Mouse (Mus musculus) naive thymus-derived CD4-positive, alpha-beta T cell, adult 2 months (primary cell): ENCODE results near the gene Grin2d.

Source experiments
- DNase-seq: peaks from one replicate; pipeline ENCODE4 v3.0.0-alpha.2; 2011; ENCODE audit warnings: low read depth

The Grin2d gene

DNA sequence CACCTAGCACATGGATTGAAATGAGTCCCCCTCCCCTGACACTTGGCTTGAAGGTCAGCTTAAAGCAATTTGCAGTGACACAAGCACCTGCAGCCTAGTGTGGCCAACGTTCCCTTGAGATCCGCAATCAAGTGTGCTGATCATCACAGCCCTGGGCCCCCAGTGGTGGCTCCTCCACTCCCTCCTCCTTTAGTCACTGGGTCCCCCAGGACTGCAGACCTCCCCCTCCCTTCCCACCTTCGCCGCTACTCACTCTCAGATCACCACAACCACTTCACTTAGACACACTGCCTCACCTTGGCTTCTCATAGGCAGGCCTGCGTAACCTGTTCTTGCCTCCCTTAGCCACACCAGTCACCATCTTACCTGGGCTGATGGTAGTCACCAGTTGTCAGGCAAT is 72.2 kb downstream of the Grin2d start:
- DNase-seq: no peak

DNA sequence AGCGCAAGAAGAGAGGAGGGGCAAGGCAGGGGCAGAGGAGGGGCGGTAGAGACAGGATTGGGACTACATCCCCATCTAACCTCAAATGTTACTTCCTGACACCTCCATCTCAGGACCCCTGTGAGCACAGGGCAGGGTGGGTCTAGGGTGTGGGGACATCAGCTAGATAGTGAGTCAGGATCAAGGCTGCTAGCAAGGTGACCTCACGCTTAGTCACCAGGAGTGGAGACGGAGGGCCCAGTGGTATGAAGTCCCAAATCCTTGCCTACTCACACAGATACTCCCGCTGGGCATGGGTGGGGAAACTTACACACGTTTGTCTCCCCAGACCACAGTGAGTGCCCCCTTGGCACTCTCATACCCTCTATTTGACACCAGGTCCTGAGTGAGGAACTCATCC is 75.6 kb downstream of the Grin2d start:
- no peak for DNase-seq

DNA sequence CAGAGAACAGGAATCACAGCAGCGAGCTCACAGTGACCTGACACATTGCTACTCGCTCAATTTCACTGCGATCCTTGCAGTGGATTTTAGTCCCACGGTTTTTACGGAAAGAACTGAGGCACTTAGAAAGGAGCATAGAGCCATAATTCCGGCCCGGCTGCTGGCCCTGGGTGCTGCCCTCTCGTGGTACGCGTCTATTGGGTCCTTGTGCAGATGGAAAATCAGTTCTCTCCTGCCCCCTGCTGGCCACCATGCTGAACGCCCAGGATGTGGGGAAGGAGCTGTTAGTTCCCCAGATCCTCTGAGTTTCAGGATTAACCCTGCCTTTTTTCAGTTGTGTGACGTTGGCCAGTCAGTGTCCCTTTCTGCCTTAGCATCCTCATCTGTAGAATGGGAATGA is 76.8 kb downstream of the Grin2d start:
- DNase-seq: peak; percentile 96

DNA sequence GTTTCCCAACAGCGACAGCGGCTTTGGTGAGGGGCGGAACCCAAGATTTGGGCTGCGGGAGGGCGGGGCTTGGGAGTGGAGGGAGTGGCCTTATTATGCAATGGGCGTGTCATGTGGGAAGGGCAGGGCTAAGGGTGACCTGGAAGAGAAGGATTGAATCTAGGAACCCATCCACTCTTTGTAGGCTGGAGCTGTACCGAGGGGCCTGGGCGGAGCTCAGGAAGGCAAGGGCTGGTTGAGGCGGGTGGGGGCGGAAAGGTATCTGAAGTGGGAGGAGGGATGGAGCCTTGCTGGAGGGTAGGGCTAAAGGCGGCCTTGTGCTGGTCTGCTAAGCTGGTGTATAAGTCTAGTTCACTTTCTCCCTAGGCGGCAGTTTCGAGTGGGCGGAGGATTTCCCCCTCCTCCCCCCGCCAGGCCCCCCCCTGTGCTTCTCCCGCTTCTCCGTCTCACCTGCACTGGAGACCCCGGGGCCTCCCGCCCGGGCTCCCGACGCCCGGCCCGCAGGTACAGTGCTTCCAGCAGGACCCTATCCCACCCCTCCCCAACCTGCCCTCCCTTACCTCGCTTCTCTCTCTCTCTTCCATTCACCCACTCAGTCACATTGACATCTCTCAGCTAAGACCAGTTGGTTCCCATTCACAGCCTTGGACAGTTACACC is 77.5 kb downstream of the Grin2d start:
- peak; percentile 81 for DNase-seq

DNA sequence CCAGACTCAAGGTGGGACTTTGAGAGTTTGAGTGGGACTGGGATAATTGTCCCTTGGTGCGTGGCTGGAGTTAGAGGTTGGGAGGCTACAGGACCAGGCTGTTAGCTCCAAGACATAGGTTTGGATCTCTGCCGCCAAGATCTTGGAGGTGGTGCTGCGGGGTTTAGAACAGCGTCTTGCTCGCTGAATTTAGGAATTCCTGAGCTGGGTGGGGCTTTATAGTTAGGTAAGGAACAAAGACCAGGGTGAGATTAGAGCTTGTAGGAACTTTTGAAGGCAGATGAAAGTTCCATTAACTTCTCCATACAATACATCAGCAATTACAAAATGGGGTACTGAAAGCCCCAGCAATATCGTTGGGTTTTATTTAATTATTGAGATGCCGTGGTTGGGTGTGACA is 78.2 kb downstream of the Grin2d start:
- peak; percentile 20 for DNase-seq

DNA sequence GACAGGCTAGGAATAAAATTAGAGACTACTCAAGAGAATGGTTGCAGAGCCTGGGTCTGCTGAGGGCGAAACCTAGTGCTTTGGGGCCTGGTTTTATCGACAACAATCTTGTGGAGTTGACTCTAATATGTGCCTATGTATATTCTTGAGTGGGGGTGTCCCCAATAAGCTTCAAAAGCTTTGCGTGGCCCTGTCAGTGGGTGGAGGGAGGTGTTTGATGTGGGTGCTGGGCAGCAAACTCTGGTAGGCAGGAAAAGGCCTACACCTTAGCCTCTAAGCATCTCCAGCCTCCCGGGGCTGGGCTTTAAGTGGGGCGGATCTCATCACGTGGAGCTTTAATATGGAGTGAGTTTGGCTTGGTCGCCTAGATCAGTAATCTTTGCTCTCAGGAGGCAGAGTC is 79.2 kb downstream of the Grin2d start:
- peak; percentile 70 for DNase-seq

DNA sequence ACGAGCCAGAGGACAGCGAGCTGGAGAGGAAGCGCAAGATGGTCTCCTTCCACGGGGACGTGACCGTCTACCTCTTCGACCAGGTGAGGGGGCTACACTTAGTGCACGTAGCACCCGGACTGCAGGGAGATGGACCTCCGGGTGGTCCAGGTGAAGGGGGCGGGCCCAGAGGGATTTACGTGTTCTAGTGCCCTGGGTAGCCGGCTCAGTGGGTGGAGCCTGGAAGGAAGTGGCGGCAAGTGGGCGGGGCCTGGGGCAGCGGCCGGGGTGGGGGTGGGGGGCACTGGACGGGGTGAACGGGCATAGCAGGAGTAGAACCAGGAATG is 79.7 kb downstream of the Grin2d start:
- DNase-seq: peak; percentile 67

DNA sequence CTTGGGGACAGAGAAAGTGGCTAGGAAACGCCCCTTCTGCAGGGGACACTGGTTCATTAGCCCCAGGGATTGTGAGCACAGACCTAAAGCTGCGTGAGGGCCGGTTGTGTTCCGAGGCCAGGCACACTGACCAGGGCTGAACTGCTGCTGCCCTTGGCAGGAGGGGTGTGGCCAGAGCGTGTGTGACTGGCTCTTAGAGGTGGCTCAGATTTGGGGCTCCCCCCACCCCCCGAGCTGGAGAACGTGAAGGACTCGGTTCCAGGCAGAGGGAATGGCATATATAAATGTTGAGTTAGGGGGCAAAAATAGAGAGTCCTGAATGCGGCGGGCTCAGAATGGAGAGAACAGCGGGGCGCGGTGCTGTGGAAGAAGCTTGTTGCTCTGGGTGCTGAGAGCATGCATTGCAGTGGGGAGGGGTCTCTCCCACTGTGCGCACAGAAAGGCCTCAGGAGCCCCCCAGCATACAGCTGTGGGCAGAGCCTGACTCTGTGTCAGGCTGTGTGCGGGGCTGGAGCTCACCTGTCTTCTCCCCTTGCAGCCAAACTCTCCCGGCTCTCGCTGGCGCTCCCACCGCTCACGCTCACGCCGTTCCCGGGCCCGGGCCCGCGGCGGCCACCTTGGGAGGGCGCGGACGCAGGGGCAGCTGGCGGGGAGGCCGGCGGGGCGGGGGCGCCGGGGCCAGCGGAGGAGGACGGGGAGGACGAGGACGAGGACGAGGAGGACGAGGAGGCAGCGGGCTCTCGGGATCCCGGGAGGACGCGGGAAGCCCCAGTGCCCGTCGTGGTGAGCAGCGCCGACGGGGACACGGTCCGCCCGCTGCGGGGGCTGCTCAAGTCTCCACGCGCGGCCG is 80.3 kb downstream of the Grin2d start:
- DNase-seq: peak; percentile 37

DNA sequence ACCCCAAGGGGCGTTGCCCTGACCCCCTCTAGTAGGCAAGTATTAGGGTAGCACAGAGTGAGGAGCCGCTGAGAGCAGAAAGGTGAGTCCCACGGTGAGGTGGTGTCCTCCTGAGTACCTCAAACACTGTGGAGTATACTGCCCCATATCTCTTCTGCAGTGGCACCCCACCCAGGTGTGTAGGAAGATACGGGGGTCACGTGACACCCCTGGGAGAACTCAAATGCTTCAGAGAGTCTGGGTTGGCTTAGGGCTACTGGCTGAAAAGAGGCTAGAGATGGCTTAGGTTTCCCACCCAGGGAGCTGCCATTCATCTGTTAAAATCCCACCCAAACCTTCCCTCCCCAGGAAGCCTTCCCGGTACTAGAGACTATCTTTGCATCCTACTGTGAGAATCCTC is 81.2 kb downstream of the Grin2d start:
- DNase-seq: no peak

DNA sequence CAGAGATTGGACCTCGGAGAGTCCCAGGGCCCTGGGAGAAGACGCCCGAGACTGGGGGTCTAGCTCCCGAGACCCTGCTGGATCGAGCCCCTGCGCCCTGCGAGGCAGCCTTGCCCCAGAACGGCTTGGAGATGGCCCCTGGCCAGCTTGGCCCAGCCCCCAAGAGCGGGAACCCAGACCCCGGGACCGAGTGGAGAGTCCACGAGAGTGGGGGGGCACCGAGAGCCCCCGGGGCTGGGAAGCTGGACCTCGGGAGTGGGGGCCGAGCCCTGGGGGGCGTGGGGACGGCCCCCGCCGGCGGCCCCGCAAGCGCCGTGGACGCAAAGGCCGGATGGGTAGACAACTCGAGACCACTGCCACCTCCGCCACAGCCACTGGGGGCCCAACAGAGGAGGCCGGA is 83.2 kb downstream of the Grin2d start:
- no peak for DNase-seq

DNA sequence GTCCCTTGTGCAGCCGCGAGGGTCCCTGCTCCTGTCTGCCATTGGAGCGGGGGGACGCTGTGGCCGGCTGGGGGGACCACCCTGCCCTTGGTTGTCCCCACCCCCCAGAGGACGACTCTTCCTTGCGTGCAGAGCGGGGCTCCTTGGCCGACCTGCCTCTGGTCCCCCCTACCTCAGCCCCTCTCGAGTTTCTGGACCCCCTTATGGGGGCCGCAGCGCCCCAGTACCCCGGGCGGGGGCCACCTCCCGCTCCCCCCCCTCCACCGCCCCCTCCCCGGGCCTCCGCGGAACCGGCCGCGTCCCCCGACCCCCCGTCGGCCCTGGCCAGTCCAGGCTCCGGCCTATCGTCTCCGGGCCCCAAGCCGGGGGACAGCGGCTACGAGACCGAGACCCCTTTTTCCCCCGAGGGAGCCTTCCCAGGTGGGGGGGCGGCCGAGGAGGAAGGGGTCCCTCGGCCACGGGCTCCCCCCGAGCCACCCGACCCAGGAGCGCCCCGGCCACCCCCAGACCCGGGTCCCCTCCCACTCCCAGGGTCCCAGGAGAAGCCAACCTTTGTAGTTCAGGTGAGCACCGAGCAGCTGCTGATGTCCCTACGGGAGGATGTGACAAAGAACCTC is 84.1 kb downstream of the Grin2d start:
- DNase-seq: no peak

DNA sequence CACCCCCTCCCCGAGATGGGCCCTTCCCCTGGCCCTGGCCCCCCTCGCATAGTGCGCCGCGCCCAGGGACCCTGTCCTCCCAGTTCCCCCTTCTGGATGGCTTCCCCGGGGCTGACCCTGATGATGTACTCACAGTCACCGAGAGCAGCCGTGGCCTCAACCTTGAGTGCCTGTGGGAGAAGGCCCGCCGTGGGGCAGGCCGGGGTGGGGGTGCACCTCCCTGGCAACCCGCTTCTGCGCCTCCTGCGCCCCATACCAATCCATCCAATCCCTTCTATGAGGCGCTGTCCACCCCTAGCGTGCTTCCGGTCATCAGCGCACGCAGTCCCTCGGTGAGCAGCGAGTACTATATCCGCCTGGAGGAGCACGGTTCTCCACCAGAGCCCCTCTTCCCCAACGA is 84.9 kb downstream of the Grin2d start:
- no peak for DNase-seq

DNA sequence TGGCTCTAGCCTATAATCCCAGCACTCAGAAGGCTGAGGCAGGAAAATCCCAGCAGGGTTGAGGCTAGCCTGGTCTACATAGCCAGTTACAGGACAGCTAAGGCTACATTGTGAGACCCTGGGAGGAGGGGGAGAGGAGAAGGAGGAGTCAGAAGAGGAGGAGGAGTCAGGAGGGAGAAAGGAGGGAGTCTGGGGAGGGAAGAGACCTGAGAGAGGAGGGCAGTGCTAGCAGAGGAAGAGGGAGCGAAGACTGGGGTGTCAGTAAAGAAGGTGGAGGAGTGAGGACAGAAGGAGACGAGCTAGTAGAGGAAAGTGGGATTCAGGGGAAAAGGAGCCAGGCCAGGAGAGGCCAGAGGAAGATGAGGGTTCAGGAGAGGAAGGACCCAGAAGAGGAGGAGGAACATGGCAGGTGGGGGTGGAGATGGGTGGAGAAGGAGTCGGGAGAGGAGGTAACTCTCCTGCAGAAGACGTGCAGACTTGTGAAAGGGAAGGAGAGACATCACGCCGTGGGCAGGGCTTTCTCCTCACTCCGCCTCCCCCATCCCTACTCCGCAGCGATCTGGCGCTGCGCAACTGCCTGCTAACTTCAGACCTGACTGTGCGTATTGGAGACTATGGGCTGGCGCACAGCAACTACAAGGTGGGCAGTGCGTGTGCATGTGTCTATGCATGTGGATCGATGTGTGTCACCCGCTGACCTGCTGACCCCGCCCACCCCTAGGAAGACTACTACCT is 86.3 kb downstream of the Grin2d start:
- DNase-seq: no peak

DNA sequence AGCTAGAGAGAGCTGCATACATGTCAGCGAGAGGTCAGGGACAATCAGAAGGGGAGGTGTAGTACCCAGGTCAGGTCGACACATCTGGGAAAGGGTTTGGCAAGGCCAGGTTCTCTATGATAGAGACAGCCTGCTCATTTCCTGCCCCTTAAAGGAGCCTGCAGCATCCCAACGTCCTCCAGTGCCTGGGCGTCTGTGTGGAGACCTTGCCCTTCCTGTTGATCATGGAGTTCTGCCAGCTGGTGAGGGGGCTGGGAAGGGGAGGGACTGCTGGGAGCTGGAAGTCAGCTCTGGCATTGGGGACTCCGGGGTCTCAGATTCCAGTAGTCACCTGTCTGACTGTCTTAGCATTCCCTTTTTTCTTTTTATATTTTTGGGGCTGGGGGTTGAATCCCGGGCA is 87.5 kb downstream of the Grin2d start:
- DNase-seq: no peak

DNA sequence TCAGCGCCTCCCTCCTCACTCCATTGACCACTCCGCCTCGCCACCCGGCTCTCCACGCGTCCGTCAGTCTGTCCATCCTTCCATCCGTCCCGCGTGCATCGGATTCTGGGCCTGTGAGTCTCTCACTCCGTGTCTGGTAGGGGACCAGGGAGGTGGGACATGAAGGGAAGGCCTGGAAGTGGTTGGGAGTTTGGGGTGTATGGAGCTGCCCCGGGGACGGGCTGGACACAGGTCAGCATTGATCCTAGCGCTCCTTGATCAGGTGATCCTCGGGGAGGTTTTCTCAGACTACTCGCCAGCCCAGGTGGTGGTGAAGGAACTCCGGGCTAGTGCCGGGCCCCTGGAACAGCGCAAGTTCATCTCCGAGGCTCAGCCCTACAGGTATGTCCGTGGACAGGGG is 90.5 kb downstream of the Grin2d start:
- DNase-seq: no peak

DNA sequence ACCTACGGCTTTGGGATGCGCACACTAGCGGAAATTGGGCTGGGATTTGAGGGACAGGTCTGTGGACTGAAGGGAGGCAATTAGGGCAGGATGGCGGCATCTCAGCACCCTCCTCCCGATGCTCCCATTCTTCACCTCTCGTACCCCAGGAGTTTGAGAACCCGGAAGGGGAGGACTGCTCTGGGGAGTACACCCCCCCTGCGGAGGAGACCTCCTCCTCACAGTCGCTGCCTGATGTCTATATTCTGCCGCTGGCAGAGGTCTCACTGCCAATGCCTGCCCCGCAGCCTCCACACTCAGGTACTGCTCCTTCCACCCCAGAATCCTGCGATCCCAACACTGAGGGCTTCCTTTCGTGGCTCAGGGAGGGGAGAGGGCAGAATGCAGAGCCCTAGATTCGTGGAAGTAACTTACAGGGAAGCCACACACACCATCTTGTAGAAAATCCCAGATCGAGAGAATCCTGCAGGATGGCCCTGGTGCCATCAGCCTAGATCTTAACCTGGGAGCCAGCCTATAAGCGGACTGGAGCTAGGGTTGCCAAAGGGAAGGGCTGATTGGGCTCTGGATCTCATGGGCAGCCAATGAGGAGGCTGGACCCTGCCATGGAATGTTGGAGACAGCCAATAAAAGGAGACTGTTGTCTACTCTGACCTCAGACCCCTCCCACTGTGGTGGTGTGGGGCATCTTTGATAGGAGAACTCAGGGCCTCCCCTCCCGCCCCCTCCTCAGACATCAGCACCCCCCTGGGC is 91.3 kb downstream of the Grin2d start:
- no peak for DNase-seq

DNA sequence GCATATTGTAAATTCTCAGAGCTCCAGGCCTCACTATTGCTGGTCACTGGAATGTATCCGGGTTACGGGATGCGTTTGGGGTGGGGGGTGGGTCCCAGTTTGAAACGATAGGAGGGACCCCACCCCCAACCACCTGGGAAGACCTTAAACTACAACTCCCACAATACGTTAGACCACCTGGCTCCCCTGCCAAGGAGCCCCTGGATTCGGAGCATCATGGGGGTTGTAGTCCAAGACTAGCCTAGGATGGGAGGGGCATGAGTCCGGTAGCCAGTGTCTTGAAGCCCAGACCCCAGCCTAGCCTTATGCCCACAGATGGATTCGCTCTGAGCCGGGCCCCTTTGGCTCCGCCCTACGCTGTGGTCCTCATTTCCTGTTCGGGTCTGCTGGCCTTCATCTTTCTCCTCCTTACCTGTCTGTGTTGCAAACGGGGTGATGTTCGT is 92.0 kb downstream of the Grin2d start:
- peak; percentile 37 for DNase-seq

DNA sequence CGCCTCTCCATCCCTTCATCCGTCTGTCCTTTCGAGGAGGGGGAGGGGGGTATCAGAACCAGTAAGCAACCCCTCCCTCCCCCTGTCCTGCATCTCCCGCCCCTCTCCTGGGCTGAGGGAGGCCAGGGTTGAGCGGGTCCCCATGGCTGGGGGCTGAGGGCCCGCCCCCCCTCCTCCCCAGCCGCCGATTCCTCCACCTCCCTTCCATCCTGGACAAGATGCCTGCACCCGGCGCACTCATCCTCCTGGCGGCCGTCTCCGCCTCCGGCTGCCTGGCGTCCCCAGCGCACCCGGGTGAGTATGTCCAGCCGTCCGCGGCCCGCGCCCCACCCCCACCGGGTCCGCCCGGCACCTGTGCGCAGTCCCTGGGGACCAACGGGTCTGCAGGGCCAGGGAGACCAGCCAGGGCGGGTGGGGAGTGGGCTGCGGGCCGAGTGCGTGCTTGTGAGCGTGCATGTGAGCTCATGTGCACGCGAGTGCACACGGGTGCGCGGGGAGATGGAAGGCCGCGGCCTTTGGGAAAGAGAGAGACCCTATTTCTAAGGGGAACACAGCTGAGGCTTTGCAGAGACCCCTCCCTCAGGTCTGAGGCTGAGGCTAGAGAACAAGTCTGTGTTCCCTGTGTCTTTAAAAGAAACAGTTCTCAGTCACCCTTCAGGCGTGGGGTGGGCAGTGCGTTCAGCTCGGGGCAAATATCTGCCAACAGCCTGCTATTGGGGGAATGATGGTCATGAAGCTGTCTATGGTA is 92.6 kb downstream of the Grin2d start:
- DNase-seq: peak; percentile 28

DNA sequence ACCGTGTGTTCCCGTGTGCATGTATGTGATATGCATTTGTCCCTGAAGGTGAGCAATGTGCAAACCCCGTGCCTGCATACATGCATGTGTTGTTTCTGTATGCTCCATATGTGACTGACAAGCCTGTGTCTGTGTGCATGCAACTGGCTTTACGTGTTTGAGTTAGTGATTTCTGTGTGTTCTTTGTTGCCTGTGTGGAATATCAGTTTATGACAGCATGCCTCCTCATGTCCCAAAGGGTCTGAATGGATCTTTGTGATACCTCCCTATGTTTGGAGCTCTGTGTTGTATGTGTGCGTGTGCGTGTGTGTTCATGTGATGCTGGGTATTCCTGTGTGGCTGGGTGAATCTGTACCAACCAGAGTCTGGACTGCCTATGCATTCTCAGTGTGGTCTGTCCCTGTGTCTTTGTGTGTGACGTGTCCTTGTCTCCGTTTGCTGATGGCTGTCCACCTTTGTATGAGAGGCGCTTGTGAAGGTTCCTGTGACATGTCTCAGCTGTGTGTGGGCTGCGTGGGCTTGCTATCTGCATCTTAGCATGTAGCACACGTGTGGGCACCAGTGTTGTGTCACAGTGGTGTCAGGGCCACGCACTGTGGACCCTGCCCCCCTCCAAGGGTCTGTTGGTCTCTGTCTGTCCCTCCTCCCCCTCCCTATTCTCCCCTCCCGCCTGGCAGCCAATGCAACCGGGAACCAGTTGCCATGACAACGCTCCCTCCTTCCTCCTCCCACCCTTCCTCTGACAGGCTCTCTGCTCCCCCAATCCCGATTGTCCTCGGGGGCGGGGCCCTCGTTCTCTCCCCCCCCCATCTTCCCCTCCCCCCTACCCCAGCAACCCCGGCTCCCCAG is 93.4 kb downstream of the Grin2d start, which contains the start of gene Sult2b1:
Gene Sult2b1 (minus strand): TSS at position 146 of the 849 bp plus-strand sequence.
- peak; percentile 36 for DNase-seq

DNA sequence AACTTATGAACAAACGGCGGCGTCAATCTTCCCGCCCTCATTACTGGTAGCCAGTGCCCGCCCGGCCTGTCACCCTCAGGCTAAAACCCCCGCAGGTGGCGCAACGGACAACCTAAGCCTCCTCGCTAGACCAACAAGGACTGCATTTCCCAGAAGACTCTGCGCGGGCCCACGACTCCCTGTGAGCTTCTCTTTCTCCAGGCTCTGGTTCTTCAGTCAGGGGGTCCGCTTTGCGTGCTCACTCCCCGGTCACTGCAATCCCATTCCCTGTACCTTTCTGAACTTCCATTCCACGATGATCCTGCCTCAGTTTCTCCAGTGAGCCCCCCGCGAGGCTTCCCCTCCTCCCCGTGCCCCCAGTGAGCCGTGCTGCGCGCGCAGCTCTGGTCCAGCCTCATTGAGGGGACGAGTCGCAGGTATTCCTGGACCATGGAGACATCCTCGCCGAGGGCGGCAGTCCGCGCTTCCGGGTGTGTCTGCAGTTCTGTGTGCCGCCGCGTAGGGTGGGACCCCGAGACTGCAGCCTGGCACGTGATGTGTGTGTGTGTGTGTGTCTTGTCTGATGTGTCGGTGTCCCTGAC is 94.6 kb downstream of the Grin2d start, which contains the start of gene Lmtk3:
Gene Lmtk3 (plus strand): TSS at position 228 of the 581 bp plus-strand sequence.
- DNase-seq: peak; percentile 62
